Mouse (Mus musculus): ENCODE results near the gene Icam5.

GRCm38 (mm10) chr9:21002627-21003551 lies 29.0 kb upstream of the Icam5 start, which contains the start of gene Mrpl4:
- no peak for TF ChIP-seq CTCF (IDR thresholded peaks at IDR 0.05; ENCODE audit: low read depth)
- no peak for TF ChIP-seq EP300 (IDR thresholded peaks at IDR 0.05; ENCODE audit: low read depth)

All from liver, postnatal 0 days (tissue).